Mouse (Mus musculus) monocyte, adult 5-6 weeks (primary cell): Measurements from ENCODE around the gene Slc15a4. TPM values are rescaled to one million over a fixed set of nuclear protein-coding genes. Genes with fewer than 3 reads are reported as not detected.

Experiments
- ATAC-seq: fragments of 153-309, 156-312 bp; replicated peaks from 2 replicates; pipeline ENCODE4 v1.8.0; 2017; ENCODE audit warnings: mild to moderate bottlenecking; ENCODE audit not compliant: low TSS enrichment, insufficient number of reproducible peaks, severe bottlenecking, poor library complexity, low FRiP score
- total RNA-seq: library from RNA; stranded (forward); fragments of 200-1000, 200-491, 200-594 nt; gene quantifications from 3 replicates; pipeline ENCODE4 v1.2.3, GENCODE M21; 2017

Gene Slc15a4
- total RNA-seq, 1 experiment from 2014 or later, result 159 TPM

GRCm38 (mm10) chr5:127627242-127627641 is 5.5 kb downstream of the Slc15a4 start:
- ATAC-seq, result no peak

GRCm38 (mm10) chr5:127624427-127625213 is 8.1 kb downstream of the Slc15a4 start:
- peak; percentile 81 for ATAC-seq

GRCm38 (mm10) chr5:127621108-127621507 is 11.6 kb downstream of the Slc15a4 start:
- peak; percentile 60 for ATAC-seq

GRCm38 (mm10) chr5:127620371-127620770 is 12.3 kb downstream of the Slc15a4 start:
- no peak for ATAC-seq

GRCm38 (mm10) chr5:127618834-127619233 is 13.9 kb downstream of the Slc15a4 start:
- ATAC-seq, result no peak

- ATAC-seq, result peak; percentile 63
Observed at GRCm38 (mm10) chr5:127616884-127617635, 15.6 kb downstream of the Slc15a4 start.

GRCm38 (mm10) chr5:127616151-127616550 is 16.5 kb downstream of the Slc15a4 start:
- ATAC-seq, result 0 out of 2 replicates have a peak, but pooled peaks have one; percentile 3

- ATAC-seq, result peak; percentile 42
Observed at GRCm38 (mm10) chr5:127615459-127615858, 17.2 kb downstream of the Slc15a4 start.

- ATAC-seq, result no peak
Observed at GRCm38 (mm10) chr5:127612397-127612796, 20.3 kb downstream of the Slc15a4 start.

GRCm38 (mm10) chr5:127611881-127612280 is 20.8 kb downstream of the Slc15a4 start:
- no peak for ATAC-seq

GRCm38 (mm10) chr5:127610787-127611509 is 21.7 kb downstream of the Slc15a4 start:
- peak; percentile 67 for ATAC-seq

- ATAC-seq, result no peak
Observed at GRCm38 (mm10) chr5:127609191-127609714, 23.4 kb downstream of the Slc15a4 start.

- ATAC-seq, result no peak
Observed at GRCm38 (mm10) chr5:127607507-127607906, 25.2 kb downstream of the Slc15a4 start.

- no peak for ATAC-seq
Observed at GRCm38 (mm10) chr5:127602996-127603395, 29.7 kb downstream of the Slc15a4 start.

GRCm38 (mm10) chr5:127596862-127597261 is 35.8 kb downstream of the Slc15a4 start:
- no peak for ATAC-seq

GRCm38 (mm10) chr5:127595676-127596075 is 37.0 kb downstream of the Slc15a4 start:
- ATAC-seq, result no peak

- ATAC-seq, result no peak
Observed at GRCm38 (mm10) chr5:127592854-127593253, 39.8 kb downstream of the Slc15a4 start.

GRCm38 (mm10) chr5:127592406-127592805 is 40.3 kb downstream of the Slc15a4 start:
- no peak for ATAC-seq

GRCm38 (mm10) chr5:127587854-127588253 is 44.8 kb downstream of the Slc15a4 start:
- ATAC-seq, result 0 out of 2 replicates have a peak, but pooled peaks have one; percentile 15
